Mouse (Mus musculus) CD8-positive naive resting alpha-beta T cell, adult 2 months (primary cell): ENCODE data around the gene Irx5.

Experiments used
- DNase-seq, 2 experiments: peaks; one replicate each; pipeline ENCODE4 v3.0.0; 2022; ENCODE audit warnings: low read depth in 2 of 2, low spot score in 2 of 2

Irx5 gene

DNA sequence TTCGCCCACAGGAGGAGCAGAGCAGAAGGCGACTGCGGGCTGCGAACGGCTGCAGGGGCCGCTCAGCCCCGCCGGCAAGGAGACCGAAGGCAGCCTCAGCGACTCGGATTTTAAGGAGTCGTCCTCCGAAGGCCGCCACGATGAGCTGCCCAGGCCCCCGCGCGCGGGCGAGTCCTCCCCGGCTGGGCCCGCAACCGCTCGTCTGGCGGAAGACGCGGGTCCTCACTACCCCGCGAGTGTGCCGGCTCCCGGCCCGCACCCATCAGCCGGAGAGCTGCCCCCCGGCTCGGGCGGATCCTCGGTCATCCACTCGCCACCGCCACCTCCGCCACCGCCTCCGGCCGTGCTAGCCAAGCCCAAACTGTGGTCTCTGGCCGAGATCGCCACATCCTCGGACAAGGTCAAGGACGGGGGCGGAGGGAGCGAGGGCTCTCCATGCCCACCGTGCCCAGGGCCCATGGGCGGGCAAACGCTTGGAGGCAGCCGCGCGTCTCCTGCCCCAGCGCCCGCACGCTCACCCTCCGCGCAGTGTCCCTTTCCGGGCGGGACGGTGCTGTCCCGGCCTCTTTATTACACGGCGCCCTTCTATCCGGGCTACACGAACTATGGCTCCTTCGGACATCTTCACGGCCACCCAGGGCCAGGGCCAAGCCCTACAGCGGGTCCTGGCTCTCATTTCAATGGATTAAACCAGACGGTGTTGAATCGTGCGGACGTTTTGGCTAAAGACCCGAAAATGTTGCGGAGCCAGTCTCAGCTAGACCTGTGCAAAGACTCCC is 2.8 kb downstream of the Irx5 start:
- DNase-seq: peak in 1 of 2 experiments; percentile 3

DNA sequence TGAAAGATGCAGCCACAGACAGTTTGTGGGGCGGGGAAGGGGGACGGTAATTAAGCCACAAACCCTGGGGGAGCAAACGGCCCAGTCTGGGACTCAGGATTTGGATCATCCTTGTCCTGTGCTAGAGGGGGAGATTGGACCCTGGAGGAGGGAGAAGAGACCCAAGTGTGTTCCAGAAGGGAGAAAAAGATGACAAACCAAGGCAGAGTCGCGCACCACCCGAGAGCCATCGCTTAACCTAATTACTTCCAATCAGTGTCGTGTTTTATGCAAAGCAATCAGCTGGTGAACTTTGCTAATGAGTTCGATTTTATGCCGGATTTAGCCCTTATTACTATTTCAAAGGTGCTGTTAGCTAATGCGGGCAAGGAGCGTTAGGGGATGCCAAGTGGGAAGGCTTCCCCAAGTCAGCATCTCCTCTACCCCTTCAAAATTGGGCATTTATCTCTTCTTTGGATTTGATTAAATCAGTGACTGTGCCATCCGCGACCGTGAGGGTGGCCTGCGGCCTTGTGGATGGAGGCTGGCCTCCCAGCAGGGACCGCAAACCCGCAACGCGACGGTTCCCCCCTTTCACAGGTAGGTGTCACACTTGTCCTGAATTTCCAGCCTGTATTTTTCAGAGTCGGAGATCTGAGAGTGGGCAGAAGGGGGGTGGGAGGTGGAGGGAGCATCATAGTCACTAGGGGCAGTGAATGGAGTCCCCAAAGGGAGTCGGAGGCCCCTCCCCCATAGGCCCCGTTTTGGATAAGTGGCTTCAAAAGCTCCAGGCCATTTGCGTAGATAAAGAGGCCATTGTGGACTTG is 4.3 kb downstream of the Irx5 start:
- no peak for DNase-seq

DNA sequence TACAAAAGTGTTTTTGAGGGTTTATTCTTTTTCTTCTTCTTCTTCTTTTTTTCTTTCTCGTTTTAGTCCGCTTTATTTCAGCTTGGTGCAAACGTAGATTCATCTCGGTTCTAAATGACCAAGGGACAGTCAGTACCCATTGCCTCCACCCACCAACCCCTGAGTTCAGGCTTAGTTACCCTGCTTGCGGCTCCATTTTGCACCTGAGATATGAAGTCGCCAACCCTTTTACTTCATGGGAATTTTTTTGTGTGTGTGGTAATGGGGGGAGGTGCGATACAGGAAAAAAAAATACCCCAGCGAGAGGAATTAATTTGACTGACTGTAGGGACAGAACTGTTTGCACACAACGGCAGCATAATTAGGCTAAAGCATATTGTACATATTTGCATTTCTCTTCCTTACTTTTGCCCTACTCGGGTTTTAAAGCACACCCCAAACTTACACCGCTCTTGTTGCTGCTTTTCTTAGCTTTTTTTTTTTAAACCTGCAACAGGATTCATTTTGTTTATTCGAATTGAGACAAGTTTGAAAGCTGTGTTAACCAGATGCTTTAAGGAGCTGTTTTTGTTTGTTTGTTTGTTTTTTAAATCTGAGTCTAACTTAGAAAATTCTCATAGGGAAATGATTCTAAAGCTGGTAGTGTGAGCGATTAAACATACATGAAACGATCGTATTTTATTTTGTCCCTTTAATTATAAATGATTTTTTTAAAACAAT is 5.1 kb downstream of the Irx5 start:
- no peak for DNase-seq

DNA sequence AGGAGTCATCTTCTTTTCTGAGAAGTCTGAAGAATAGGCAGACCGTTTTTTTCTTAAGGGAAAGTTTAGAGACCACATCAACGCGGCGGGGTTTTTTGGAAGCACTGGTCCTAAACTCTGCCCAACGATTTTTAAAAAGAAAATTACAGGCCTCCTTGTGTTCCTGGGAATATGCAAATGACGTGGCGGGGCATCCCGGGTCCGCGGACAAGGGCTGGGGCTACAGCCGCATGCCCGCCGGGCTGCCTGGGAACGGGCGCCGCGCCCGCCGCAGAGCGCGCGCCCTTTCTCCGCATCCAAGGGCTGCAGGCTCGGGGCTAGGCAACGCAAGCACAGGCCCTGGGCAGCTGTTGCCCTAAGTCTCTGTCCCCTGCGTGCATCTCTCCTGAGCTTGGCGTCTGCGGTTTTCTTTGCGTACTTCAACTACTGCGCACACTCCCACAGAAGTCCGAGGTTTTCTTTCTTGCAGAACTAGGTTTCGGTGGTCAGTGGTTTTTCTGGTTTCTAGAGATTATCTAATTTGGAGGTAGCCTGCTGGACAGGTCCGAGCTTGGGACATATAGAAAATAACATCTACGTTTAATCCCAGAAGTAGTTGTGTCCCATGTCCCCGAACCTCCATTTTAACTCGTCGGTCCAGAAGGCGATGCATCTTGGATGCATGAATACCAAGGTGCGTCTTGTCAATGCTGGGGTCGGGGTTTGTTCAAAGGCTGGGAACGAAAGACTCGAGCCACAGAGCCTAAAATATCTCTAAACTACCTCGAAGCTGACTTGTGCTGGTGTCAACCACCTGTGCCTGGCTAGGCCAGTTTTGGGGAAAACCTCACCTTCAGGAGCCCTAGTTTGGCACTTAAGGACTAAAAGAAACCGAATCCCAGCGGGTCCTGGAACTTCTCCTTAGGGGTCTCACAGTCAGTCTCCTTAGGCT is 6.1 kb downstream of the Irx5 start:
- DNase-seq: no peak

DNA sequence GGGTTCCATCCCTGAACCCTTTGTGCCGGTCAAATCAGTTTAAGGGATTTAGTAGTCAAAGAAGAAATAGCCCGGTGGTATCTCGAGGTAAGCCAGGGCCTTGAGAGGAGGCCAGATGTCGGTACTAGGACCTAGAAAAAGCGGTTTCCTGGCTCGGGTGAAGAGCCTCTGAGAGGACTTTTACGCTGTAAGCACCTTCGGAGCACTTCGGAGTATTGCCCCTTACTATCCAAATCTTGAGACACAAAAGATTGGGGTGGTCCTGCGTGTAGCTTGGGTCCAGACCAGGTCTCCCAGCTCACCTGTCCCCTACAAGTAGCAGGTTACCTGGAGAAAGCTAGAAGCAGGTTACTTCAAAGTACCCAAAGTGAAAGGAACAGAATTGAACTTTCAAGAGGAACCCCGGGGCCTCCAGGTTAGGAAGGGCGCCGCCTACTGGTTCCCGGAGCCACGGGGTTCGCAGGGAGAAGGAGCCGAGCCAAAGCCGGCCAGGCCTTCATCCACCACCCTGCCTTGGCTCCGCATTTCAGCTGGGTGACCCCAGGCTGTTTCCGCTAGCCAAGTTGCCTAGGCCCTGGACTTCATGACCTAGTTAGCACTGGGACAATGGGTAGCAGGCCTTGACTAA is 6.8 kb downstream of the Irx5 start:
- peak in 1 of 2 experiments; percentile 57 for DNase-seq

DNA sequence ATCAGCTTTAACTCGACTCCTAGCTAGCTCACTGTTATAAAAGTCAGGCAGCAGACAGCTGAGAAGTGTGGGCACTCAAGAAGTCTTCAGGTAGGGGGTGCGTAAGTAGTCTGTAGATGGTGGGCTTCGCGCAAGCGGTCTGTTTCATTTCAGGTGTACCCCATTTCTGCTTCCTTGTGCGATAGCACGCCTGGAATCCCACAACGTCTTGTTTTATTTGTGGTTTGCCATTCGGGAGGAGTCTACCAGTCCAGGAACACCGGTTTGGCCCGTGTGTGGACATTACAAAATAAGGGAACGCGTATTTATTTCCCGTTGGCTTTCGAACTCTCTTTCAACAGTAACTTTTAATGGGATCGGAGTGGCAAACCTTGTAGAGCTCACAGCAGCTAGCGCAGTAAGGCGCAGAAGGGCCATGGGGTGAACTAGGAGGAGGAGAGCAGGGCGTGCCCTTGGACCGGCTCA is 7.4 kb downstream of the Irx5 start:
- no peak for DNase-seq

DNA sequence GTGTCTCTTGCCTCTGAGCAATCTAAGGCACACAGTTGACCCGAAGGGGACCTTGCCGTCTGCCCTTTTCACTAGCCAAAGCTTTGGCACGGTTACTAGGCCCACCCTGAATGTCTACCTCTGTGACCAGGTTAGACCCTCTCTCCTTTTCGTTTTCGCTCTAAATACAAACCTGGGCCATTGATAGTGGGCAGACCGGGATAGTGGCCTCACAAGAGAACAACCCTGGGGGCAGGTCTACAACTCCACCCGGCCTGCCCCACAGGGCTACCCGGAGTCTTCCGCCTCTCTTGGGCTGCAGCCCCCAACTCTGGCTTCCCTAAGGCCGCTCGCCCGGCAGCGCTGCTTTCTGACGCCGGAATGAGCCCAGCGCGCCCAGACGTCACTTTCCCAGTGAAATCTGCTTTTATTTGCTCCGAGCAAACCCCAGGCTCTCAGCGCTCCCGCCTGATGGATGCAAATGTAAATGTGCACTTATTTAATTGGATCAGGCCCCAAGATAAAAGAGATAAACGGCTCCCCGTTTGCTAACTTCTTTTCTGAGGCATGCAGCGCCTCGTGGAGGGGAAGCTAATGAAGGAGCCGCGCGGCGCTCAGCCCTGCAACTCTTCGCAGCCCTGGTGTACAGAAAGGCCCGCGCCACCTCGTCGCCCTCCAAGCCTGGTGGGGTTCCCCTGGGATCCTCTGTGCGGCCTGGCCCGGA is 8.0 kb downstream of the Irx5 start:
- DNase-seq: no peak

DNA sequence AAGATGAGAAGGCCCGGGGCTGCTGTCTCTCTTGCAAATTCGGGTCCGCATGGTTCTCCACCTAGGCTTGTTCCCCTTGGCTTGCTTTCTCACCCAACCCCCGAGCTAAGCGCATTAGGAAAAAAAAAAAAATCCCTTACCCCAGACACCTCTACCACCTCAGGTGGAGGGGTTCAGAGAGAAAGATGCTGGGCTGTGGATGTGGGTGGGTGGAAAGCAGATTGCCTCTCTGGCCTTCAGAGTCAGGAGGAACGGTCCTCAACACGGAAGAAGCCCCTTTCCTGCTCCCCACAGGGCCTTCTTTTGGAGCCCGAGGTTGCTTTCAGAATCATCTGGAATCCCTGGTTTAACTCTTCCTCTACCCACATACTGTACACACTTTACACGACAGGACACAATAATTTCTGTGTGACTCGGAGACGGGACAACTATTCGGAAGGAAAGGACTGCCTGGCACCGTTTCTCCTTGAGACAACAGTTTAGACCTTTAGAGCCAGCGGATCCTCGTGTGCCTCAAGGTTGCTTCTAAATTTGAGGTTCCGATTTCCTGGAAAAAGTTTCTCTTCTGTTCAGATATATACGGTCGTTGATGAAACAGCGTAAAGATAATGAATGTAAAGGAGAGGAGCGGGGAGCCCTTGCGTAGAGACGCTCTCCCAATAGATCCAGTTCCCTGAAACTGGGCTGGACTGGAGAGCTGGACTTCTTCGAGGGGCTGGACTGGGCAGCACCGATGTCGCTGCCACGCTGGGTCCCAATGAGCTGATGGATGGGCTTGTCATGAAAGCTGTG is 8.7 kb downstream of the Irx5 start:
- DNase-seq: no peak

DNA sequence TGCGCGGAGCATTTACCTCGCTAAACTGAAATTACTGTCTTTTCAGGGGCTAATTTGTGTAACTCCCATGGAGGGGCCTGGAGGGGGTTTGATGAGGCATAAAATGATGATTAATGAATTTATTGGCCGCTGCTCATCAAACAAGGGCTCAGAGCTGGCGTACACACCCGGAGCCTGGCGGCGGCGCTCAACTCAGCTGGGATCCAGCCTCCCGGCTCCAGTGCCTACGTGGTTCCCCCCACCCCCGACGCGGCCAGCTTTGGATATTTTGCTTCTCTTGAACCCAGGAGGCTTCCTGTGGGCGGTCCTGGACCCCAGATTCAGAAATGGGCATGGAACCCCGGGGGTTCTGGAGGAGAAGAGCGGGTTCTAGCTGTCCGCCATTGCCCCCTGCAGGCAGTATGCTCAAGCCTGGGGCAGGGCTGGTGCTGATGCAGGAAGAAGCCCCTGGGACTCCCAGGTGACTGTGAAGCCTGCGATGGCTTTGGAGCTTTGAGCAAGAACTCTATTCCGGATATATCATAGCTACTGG is 9.4 kb downstream of the Irx5 start:
- DNase-seq: peak in 1 of 2 experiments; percentile 47

DNA sequence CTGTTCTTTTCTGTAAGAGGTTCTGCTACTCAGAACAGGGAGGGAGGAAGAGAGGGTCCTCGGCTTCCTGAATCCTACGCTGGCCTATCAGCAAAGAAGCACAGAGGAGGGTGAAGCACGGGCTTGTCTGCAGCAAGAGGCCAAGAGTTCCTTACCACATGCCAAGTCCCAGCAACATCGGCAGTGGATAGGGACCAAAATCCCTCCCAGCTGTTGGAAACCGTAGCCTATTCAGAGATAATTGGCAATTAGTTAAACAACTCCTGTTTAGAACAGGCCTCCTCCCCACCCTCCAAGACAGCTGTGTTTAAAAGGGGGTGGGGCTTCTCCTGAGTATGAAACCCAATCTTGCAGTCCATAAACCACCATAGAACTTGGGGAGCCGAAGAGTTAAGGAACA is 22.1 kb downstream of the Irx5 start:
- no peak for DNase-seq

DNA sequence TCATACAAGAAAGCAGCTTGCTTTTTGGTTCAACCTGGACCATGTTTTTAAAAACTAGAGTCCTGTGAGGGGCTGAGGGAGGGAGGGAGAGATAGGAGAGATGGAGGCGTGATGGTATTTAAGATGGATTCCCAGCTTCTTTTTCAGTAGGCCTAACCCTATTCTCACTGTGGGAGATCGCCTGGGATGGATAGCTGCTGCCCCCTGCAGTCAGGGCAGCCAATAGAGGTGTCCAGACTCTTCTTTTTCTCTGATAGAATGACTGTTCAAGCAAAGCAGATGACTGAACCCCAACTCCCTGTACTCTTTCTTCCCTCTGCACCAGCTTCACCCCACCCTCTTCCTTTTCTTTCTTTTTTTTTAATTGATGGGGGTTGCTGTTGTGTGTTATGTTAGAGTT is 23.1 kb downstream of the Irx5 start:
- DNase-seq: no peak

DNA sequence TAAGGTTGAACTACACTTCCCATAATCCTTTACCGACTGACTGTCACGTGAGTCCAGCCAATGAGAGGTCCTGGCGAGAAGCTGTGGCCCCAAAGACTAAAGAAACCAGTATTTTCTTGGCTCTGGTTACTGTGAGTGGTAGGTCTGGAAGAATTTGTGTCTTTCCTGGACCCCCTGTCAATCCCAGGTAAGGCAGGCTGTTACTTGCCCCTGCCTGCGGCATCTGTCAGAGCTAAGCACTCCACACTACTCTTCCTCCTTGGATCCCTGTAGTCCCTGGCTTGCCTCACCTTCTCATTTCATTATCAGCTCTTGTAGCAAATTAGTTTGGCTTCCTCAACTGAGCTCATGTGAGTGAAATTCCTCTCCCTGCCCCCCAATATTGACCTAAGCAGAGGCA is 30.5 kb downstream of the Irx5 start:
- no peak for DNase-seq

DNA sequence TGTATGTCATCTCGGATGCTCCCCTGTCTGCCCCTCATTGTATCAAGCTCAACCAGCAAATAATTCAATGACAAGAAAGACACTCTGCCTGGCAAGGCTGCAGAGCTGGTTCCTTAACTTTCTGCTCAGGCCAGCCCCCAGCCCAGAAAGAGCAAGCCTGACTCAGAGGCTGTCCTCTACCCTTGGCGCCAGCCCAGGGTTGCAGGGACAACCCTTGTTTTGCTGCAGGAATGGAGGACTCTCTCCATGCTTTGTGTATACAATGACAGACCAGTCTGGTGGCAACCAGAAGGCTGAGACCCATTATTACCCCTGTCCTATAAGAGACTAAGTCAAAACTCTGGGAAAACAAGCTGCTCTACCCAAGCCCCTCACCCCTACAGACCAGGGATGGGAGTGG is 46.8 kb downstream of the Irx5 start:
- no peak for DNase-seq

DNA sequence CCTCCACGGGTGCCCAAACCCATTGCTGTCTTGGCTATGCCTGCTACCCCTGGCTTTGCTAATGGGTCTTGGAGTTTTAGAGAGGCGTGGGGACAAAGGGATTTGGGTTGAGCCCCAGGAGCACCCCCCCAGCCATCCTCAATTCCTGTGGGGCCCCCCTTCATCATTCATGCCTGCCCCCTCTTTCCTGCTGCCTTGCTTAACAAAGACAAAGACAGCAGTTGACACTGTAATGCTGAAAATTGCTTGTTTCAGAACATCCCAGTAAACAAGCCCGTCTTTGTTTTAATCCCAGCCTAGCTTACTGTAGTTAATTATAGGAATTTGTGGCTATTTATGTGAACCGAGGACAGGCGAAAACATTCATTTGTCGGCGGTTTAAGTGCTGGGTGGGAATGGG is 50.7 kb downstream of the Irx5 start:
- no peak for DNase-seq

DNA sequence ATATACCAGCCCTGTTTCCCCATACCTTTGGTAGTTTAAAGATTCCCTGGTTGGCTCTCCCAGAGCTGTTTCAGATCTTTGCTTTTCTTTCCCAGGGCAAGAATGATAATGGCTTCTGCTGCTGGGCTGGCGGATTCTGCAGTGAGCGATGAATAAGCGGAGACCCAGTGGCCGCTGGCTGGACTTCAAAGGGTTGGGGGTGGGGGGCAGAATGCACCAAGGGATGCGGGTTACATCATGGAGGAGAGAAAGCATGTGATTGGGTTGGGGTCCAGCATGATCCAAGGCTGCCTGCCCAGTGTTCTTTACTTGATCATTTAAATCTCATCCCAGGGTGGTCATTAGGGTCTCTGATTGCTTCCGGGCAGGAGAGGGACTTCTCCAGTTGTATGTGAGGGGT is 56.2 kb downstream of the Irx5 start:
- DNase-seq: no peak

DNA sequence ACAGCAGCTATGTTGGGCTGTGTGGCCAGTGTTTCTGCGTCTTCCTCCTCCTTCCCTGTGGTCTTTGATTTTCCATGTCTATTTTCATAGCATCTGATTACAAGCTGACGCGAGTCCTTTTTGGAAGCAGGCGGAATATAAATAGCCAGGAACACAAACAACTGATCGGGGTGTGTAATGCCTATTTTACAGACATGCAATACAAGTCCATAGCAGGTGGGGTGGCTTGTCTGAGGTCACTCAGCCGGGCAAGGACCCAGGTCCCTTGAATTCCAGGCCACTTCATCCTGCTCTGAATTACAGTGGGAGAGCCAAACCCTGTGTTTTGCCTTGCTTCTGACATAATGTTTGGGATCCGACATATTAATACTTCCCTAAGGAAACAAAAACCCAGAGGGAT is 63.2 kb downstream of the Irx5 start:
- no peak for DNase-seq
